Mouse (Mus musculus): ENCODE results near the gene Gm17324.
"Not testable (repeated sequence)": the region's sequence is repeated elsewhere in the genome, so short reads cannot be mapped to it uniquely, and the experiment has no call there.

The Gm17324 gene

GRCm38 (mm10) chr9:78447973-78448873, at the start of gene Gm17324, which contains the start of gene Mto1:
Gene Gm17324, minus strand, starts transcription at chr9:78448786.
Gene Mto1, plus strand, starts transcription at chr9:78448208.
- peak; percentile 83 for DNase-seq (ENCODE audit: low spot score)

DNA sequence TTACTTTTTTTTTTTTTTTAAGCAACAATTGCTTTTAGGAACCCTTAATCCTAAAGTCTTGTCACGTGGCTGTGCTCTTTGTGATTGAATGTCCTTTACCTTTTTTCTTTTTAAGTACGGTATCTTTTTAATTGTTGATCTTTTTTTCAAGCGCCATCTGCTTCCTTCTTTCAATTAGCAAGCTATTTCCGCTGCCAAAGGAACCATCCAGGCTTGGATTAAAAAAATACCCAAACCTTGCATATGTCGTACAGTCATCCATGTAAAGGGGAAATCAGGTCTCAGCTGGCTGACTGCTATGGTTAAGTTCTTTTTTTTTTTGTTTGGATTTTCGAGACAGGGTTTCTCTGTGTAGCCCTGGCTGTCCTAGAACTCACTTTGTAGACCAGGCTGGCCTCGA, 44.6 kb upstream of the Gm17324 start:
- no peak for DNase-seq (ENCODE audit: low spot score)

GRCm38 (mm10) chr9:78492254-78492653, 43.7 kb upstream of the Gm17324 start:
- no peak for DNase-seq (ENCODE audit: low spot score)

DNA sequence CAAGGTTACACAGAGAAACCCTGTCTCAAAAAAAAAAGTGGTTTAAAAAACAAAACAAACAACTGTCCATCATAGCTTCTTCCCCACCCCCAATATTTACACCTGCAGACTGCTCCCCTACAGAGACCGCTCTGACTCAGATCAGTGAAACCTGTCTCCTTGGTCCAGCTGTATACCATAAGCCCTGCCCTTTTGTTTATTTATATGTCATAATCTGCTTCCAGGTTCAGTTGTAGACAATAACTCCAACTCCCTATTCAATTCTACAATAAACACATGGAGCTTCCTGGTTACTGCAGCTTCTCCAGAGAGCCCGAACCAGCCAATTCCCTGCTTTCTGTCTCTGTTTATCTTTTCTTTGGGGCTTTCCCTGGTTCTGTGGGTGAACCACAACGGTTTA, 42.6 kb upstream of the Gm17324 start:
- DNase-seq (ENCODE audit: low spot score), result no peak

DNA sequence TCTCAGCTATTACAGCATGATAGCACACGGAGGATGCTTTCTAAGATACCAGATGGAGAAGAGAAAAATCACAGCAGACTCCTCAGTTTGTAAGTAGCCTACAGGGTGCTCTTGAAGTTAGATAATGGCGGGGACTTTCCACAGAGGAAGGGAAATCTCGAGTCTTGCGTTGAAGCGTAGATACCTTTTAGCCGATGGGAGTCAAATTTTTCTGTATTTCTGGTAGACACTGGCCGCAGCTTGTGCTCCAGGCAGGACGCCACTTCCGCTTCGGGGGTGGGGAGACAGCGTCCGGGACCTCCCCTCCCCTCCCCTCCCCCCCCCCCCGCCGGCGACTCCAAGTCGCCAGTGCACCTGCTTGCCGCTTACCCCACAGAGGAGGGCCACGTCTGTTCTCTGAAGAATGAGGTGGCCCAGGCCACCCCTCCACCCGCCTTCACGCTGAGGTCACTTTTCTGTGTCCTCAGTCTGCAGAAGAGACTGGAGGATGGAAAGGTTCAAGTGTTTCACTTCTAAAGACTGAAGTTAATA, 40.4 kb upstream of the Gm17324 start, which contains the start of gene Eef1a1:
Gene Eef1a1, minus strand, starts transcription at position 262 of the 531 bp plus-strand sequence.
- peak; percentile 44 for DNase-seq (ENCODE audit: low spot score)

DNA sequence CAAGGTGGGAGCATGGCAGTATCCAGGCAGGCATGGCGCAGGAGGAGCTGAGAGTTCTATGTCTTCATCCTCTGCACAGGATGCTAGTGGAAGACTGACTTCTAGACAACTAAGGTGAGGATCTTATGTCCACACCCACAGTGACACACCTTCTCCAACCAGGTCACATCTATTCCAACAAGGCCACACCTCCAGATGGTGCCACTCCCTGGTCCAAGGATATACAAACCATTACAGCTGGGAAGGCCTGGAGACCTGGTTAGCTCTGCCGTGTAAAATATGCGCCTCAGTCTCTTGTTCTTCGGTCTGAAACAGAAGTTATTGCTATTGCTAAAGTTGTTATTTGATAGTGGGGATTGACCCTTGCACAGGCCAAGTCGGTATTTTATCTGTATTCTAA, 39.4 kb upstream of the Gm17324 start:
- not testable (repeated sequence) for DNase-seq (ENCODE audit: low spot score)

DNA sequence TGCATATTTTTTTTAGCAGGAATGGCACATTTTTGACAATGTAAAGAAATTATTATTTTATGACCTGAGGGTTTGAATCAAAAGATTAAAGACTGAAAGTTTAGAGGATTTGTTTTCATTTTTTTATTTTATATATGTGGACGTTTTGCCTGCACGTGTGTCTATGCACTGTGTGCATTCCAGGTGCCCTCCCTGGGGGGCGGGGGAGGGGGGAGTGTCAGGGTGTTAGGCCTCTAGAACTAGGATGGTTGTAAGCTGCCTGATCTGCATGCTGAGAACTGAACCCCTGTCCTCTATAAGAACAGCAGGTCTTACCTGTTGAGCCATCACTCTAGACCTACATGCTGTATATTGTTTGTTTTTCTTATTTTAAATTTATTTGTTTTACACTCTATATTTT, 36.1 kb upstream of the Gm17324 start:
- no peak for DNase-seq (ENCODE audit: low spot score)

GRCm38 (mm10) chr9:78482386-78482785, 33.8 kb upstream of the Gm17324 start:
- DNase-seq (ENCODE audit: low spot score), result no peak

DNA sequence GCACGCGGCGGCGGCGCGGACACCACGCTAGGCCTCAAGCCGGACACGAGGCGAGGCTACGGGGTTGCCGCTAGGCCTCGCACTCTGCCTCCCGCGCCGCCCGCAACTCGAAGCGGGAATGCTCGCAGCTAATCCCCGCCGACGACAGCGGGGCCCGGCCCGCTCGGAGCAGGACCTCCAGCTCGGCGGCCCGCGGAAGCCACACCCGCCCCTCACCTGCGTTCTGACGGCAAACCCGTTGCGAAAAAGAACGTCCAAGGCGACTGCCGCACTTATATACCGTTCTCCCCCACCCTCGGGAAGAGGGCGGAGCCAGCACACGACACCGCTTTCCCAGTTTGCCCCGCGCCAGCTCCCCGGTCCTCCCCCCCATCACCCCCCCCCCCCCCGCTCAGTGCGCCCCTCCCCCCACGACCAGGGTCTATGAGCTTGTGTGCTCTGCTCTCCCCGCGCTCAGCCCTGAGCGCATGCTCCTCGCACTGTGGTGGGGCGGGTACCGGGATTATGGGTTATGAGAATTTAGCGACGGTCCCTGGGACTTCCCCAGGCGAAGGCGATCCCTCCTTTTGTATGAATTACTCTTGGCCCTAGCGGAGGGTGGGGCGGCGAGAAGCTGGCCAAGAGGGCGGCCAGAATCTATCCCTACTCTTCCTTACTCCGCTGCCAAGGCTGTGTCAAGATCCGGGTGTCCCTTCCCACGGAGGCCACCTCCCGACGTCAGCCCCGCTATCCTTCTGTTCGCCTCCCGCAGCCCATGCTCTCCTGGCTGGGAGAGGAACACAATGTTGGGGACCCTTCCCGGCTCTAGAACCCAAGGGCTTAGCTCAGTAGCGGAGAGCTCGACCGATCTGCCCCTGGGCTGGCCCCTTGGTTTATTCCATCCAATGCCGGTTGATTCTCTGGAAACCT, 33.1 kb upstream of the Gm17324 start:
- peak; percentile 93 for DNase-seq (ENCODE audit: low spot score)

- peak; percentile 64 for DNase-seq (ENCODE audit: low spot score)
Observed at GRCm38 (mm10) chr9:78480706-78481358, 32.2 kb upstream of the Gm17324 start.

DNA sequence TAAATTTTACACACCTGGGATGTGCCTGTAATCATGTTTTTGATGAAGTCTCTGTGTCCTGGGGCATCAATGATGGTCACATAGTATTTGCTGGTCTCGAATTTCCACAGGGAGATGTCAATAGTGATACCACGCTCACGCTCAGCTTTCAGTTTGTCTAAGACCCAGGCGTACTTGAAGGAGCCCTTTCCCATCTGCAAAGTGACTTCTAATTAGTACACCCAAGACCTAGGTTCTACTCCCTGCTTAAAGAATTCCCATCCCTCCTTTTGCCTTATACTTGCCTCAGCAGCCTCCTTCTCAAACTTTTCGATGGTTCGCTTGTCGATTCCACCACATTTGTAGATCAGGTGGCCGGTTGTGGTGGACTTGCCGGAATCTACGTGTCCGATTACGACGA, 31.6 kb upstream of the Gm17324 start:
- DNase-seq (ENCODE audit: low spot score), result not testable (repeated sequence)

DNA sequence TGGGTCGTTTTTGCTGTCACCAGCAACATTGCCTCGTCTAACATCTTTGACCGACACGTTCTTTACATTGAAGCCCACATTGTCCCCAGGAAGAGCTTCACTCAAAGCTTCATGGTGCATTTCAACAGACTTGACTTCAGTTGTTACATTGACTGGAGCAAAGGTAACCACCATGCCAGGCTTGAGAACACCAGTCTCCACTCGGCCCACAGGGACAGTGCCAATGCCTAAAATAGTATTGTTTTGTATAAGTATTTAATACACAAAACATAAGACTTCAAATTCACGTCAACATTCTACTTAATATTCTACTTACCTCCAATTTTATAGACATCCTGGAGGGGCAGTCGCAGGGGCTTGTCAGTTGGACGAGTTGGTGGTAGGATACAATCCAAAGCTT, 30.7 kb upstream of the Gm17324 start:
- DNase-seq (ENCODE audit: low spot score), result not testable (repeated sequence)

- DNase-seq (ENCODE audit: low spot score), result not testable (repeated sequence)
Observed at GRCm38 (mm10) chr9:78478009-78478605, 29.5 kb upstream of the Gm17324 start.

DNA sequence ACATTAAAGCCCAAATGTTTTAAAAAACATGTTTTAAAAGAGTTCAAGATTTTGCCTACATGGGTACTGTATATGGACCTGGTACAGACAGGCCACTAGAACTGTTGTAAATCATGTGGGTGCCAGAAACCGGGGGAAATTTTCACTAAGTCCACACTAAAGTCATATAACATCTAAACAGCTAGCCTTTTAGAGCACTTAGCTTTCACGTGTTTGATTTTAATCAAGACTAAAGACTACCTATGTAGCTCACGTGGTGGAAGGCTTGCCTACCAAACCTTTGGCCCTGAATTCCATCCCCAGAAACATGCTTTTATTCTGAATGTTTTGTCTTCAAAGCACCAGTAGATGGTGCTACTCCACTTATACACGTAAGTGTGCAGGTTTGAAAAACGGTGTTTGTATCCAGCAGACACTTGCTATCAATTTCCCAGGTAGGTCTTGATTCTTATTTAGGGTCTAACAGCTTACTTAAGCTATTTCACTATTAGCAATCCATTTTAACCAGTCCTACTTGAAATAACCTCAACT, 28.5 kb upstream of the Gm17324 start:
- no peak for DNase-seq (ENCODE audit: low spot score)

GRCm38 (mm10) chr9:78476531-78477020, 28.0 kb upstream of the Gm17324 start:
- no peak for DNase-seq (ENCODE audit: low spot score)

- no peak for DNase-seq (ENCODE audit: low spot score)
Observed at GRCm38 (mm10) chr9:78475873-78476272, 27.3 kb upstream of the Gm17324 start.

DNA sequence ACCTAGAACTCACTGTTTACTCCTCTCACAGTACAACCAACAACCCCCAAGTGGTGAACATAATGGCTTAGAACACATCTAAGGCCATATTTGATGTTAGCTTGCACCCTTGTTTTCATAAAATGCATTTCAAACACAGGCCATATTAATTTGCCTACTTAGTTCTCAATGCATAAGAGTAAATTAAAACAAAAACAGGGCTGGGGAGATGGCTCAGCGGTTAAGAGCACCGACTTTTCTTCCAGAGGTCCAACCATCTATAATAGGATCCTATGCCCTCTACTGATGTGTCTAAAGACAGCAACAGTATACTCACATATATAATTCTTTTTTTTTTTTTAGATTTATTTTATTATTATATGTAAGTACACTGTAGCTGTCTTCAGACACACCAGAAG, 26.8 kb upstream of the Gm17324 start:
- DNase-seq (ENCODE audit: low spot score), result no peak

GRCm38 (mm10) chr9:78474771-78475382, 26.3 kb upstream of the Gm17324 start:
- no peak for DNase-seq (ENCODE audit: low spot score)

DNA sequence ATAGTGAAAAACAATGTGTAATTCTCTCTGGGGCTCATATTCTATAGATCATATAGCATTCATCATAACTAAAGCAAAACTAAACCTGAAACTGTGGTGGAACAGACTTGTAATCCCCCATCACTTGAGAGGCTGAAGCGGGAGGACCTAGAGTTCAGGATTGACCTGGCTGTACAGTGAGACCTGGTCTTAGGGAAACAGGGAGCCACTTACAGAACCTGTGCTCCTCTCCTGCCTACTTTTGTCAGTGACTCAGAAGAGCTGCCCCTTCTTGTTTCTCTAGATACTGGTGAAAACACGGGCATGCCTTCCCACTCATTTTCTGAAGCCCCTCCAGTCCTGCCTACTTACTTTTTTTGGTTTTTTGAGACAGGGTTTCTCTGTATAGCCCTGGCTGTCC, 25.7 kb upstream of the Gm17324 start:
- no peak for DNase-seq (ENCODE audit: low spot score)

- no peak for DNase-seq (ENCODE audit: low spot score)
Observed at GRCm38 (mm10) chr9:78473588-78473987, 25.0 kb upstream of the Gm17324 start.
